Mouse (Mus musculus) yolk sac, embryonic 10.5 days (tissue): ENCODE results near the gene Prom2.

Experiments used
- DNase-seq: peaks from one replicate; pipeline ENCODE4 v3.0.0-alpha.2; 2017; ENCODE audit warnings: low spot score

Gene Prom2

GRCm38 (mm10) chr2:127484476-127485170 lies 56.6 kb downstream of the Prom2 start:
- DNase-seq = peak; percentile 47

- DNase-seq = no peak
These were observed 58.3 kb downstream of the Prom2 start for GRCm38 (mm10) chr2:127483001-127483400.

- DNase-seq = peak; percentile 60
These were observed 58.7 kb downstream of the Prom2 start for GRCm38 (mm10) chr2:127482533-127482911.

GRCm38 (mm10) chr2:127481841-127482532 lies 59.3 kb downstream of the Prom2 start:
- peak; percentile 9 for DNase-seq

GRCm38 (mm10) chr2:127479763-127480162 lies 61.5 kb downstream of the Prom2 start:
- no peak for DNase-seq

- DNase-seq = no peak
These were observed 62.1 kb downstream of the Prom2 start for GRCm38 (mm10) chr2:127479210-127479609.
